Mouse (Mus musculus) lung, adult 2 months (tissue): ENCODE results near the gene Stk4. TPM values are rescaled to one million over a fixed set of nuclear protein-coding genes. Genes with fewer than 3 reads are reported as not detected.

ENCODE experiments used
- DNase-seq: peaks from one replicate; pipeline ENCODE4 v3.0.0; 2022
- H3K4me1 ChIP-seq: fragments of 200-500 bp; 2 replicates; pipeline ENCODE4 v1.6.1; 2011; ENCODE audit warnings: low read length; ENCODE audit not compliant: control insufficient read depth, insufficient read depth
- H3K4me3 ChIP-seq: fragments of 200-500 bp; replicated peaks from 2 replicates; pipeline ENCODE3; 2011; ENCODE audit warnings: low read depth, mild to moderate bottlenecking, control low read depth, low read length; ENCODE audit errors: extremely low read depth
- CTCF ChIP-seq: fragments of 200-500 bp; IDR thresholded peaks from 2 replicates; pipeline ENCODE4 v1.5.1; 2011; ENCODE audit warnings: mild to moderate bottlenecking, low read length, control low read depth; ENCODE audit not compliant: insufficient read depth
- POLR2A ChIP-seq: fragments of 200-500 bp; IDR thresholded peaks from 2 replicates; pipeline ENCODE4 v1.6.1; 2011; ENCODE audit warnings: low read depth, mild to moderate bottlenecking, control low read depth, low read length, borderline replicate concordance; ENCODE audit errors: extremely low read depth
- WGBS: fragments of 180-500 bp; shearing (Covaris S2); methylation state at CpG from one replicate; pipeline ENCODE4 v1.1.7; 2018; 5-methylcytosine and 5-hydroxymethylcytosine counted together
- polyA plus RNA-seq: library from polyadenylated mRNA; depleted of rRNA; stranded (reverse); fragments of >200 nt; gene quantifications from 2 replicates; pipeline ENCODE4 v1.2.3, GENCODE M21; 2012; rRNA removed

Stk4 gene
- polyA plus RNA-seq, 1 experiment: 31.3 TPM

DNA sequence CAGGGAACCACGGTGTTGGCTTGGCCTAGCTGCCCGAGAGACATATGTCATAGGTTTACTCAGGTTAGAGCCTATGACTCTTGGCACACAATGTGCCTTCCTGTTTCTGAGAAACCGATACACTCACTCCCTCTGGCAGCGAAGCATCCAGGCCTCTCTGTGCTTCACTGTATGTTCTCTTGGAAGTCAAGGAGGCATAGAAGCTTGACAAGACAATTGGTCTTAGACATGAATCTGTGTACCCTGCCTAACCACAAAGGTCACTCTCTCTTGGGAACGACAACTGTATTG, 126.5 kb downstream of the Stk4 start:
- 68% methylated on average over 5 of the region's 5 CpGs for WGBS
- TF ChIP-seq CTCF (no peak), POLR2A (no peak)
- H3K4me1 ChIP-seq: no peaks in the 10 kb centered on the region
- no peak overlapping the region for H3K4me3 ChIP-seq
- DNase-seq: no peak

DNA sequence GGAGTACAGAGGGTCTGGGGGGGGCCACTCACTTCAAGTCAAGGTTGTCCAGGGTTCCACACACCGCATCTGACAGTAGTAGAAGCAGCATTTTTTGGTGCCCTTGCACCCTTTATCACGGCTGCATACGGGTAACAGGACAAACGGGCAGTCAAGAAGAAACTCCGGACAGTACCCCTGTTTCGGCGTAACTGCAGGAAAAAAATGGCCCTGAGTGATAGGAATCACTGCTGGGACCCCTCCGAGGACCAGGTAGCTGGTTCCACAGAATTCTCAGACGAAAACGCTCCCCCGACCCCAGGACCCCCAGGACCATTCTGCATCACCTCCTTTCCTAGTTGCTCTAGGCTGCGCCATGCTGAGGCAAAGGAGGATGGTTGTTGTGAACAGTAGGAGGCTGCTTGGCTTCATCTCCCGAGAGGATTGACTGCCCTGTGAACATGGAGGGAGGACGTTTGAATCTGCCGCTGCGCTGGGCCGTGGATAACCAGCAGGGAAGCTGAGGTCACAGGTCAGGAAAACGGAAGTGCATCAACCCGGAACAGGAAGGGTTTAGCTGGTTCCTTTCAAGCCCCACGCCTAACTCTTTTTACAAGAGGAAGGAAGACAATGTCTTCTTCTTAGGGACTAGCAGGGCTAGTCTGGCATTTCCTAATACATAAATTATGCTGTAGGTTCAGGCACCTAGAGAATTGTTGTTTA, 129.7 kb downstream of the Stk4 start, which contains the start of gene Wfdc15a:
TSS of gene Wfdc15a (minus strand) at position 505 of the 702 bp plus-strand sequence.
- 73% methylated on average over 20 of the region's 20 CpGs for WGBS
- Histone ChIP-seq H3K4me1 (no peaks in the 10 kb centered on the region), H3K4me3 (no peak within 1 kb of the TSS)
- no peak for TF ChIP-seq CTCF
- TF ChIP-seq POLR2A: no peak
- no peak for DNase-seq

Other genes with a start within 250 kb of the Stk4 start
- gene Ccn5, start 249.5 kb upstream of the Stk4 start, polyA plus RNA-seq: 71.4 and 97.6 TPM in 2 replicates
- not detected in 2 replicates for gene Kcnk15, start 216.7 kb upstream of the Stk4 start, polyA plus RNA-seq
- 0.11 and 0.19 TPM in 2 replicates for gene Rims4, start 151.6 kb upstream of the Stk4 start, polyA plus RNA-seq
- 39.4 and 52.8 TPM in 2 replicates for gene Ywhab, start 75.4 kb upstream of the Stk4 start, polyA plus RNA-seq
- 0.40 and 0.50 TPM in 2 replicates for gene Pabpc1l, start 44.9 kb upstream of the Stk4 start, polyA plus RNA-seq
- gene Tomm34, start 847 bp downstream of the Stk4 start, polyA plus RNA-seq: 43.5 and 48.8 TPM in 2 replicates
- 0.07 and 0.21 TPM in 2 replicates for gene Kcns1, start 100.8 kb downstream of the Stk4 start, polyA plus RNA-seq
- 0.27 and 16.2 TPM in 2 replicates for gene Wfdc5, start 112.4 kb downstream of the Stk4 start, polyA plus RNA-seq
- 0.43 and 4.4 TPM in 2 replicates for gene Wfdc12, start 120.3 kb downstream of the Stk4 start, polyA plus RNA-seq
- not detected in 2 replicates for gene Wfdc15a, start 129.8 kb downstream of the Stk4 start, polyA plus RNA-seq
- gene Wfdc15b, start 151.3 kb downstream of the Stk4 start, polyA plus RNA-seq: 0.34 TPM in 1 of 2 replicates, not detected in the other
- gene Svs2, start 168.1 kb downstream of the Stk4 start, polyA plus RNA-seq: not detected in 2 replicates
- not detected in 2 replicates for gene Svs3b, start 186.3 kb downstream of the Stk4 start, polyA plus RNA-seq
- not detected in 2 replicates for gene Svs4, start 208.1 kb downstream of the Stk4 start, polyA plus RNA-seq
- gene Svs3a, start 218.9 kb downstream of the Stk4 start, polyA plus RNA-seq: not detected in 2 replicates
- gene Svs6, start 246.4 kb downstream of the Stk4 start, polyA plus RNA-seq: not detected in 2 replicates